Mouse (Mus musculus) heart, embryonic 13.5 days (tissue): Measurements from ENCODE around the gene Ppp3ca. TPM values are rescaled to one million over a fixed set of nuclear protein-coding genes. Genes with fewer than 3 reads are reported as not detected.
A peak's percentile ranks its signal among the peaks of the same experiment; 100 is the strongest.

ENCODE experiments used
- ATAC-seq: fragments of 200-750 bp; cut with Nextera tagmentation; 2 replicates; pipeline ENCODE4 v1.8.0; 2017; ENCODE audit warnings: moderate TSS enrichment; ENCODE audit not compliant: insufficient number of reproducible peaks, low FRiP score, low TSS enrichment; ENCODE audit errors: extremely low read depth
- H3K27ac ChIP-seq: fragments of 300-500 bp; sonication (generic); replicated peaks from 2 replicates; pipeline ENCODE4 v1.5.1; 2015; ENCODE audit warnings: moderate library complexity, mild to moderate bottlenecking, inconsistent platforms
- H3K27me3 ChIP-seq: fragments of 300-500 bp; sonication (generic); replicated peaks from 2 replicates; pipeline ENCODE4 v1.6.1; 2015; ENCODE audit warnings: mild to moderate bottlenecking, inconsistent platforms
- H3K36me3 ChIP-seq: fragments of 300-500 bp; sonication (generic); 2 replicates; pipeline ENCODE4 v1.6.1; 2015; ENCODE audit warnings: mild to moderate bottlenecking, inconsistent platforms
- H3K4me1 ChIP-seq: fragments of 300-500 bp; sonication (generic); 2 replicates; pipeline ENCODE4 v1.6.1; 2015; ENCODE audit warnings: inconsistent platforms
- H3K4me2 ChIP-seq: fragments of 300-500 bp; sonication (generic); 2 replicates; pipeline ENCODE4 v1.6.1; 2015; ENCODE audit warnings: inconsistent platforms, mild to moderate bottlenecking, moderate library complexity
- H3K4me3 ChIP-seq: fragments of 300-500 bp; sonication (generic); 2 replicates; pipeline ENCODE4 v1.5.1; 2015; ENCODE audit warnings: moderate library complexity, mild to moderate bottlenecking, inconsistent platforms
- H3K9ac ChIP-seq: fragments of 300-500 bp; sonication (generic); 2 replicates; pipeline ENCODE4 v1.6.1; 2015; ENCODE audit warnings: inconsistent platforms, mild to moderate bottlenecking, moderate library complexity
- H3K9me3 ChIP-seq: fragments of 300-500 bp; sonication (generic); 2 replicates; pipeline ENCODE4 v1.6.1; 2016; ENCODE audit warnings: inconsistent platforms
- WGBS: fragments of 180-500 bp; shearing (Covaris S2); methylation state at CpG from one replicate; pipeline ENCODE4 v1.1.7; 2015; ENCODE audit warnings: mixed read lengths; 5-methylcytosine and 5-hydroxymethylcytosine counted together
- polyA plus RNA-seq: library from polyadenylated mRNA; unstranded; fragments of >200 nt; fragmentation: Nextera tagmentation; extraction: Ambion mirVana; gene quantifications from 2 replicates; pipeline ENCODE4 v1.2.1, GENCODE M21; 2015

The Ppp3ca gene
- polyA plus RNA-seq, 1 experiment from 2014 or later = 44.2 TPM

DNA sequence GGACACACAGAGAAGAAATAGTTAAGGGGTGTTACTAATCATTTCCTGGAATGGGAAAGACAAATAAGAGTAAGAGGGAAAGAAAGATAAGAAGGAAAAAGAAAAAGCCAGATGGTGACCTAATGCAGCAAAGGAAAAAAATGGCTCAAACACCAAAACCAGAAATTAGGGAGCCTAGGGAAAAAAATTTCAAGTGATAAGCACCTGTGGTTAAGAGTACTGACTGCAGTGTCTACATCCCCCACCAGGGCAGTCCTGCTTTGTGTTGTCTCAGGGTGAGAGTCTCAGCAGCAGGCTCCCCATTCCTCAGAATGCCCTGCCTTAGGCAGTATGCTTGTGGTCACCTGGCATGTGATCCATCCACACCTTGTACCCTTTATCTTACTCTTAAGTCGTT, 99.6 kb downstream of the Ppp3ca start:
- Histone ChIP-seq H3K36me3 (no peaks in the 10 kb centered on the region), H3K4me1 (peaks cover 34% of the 10 kb centered on the region), H3K4me2 (no peak overlapping the region), H3K4me3 (no peak overlapping the region), H3K27ac (no peak overlapping the region; the same call in 1 of the 2 replicates), H3K9me3 (no peaks in the 10 kb centered on the region), H3K27me3 (no peaks in the 10 kb centered on the region), H3K9ac (no peak overlapping the region)
- ATAC-seq = no peak
- WGBS = 37% methylated on average over 1 of the region's 1 CpGs

DNA sequence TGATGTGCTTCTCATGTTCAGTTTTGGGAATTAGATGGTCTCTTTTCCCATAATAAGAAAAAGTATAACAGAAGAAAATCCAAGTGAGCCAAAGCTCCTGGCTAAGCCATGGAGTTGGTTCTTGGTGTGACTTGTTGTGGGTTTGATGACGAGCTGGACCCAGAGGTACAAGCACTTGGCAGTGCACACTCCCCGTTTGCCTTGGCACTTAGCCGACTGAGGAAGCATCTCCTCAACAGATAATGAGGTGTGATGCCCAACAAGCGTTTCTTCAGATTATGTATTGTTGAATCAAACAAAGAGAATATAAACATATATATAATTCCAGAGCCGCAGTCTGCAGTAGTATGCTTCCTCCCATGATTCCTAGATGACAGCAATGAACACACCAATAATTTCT, 101.8 kb downstream of the Ppp3ca start:
- H3K4me3 ChIP-seq = no peak overlapping the region
- 71% methylated on average over 5 of the region's 5 CpGs for WGBS
- no peaks in the 10 kb centered on the region for H3K9me3 ChIP-seq
- H3K4me2 ChIP-seq = no peak overlapping the region
- no peak for ATAC-seq
- H3K27ac ChIP-seq = no peak overlapping the region
- H3K9ac ChIP-seq = no peak overlapping the region
- H3K36me3 ChIP-seq = no peaks in the 10 kb centered on the region
- H3K4me1 ChIP-seq = peaks cover 23% of the 10 kb centered on the region
- H3K27me3 ChIP-seq = no peaks in the 10 kb centered on the region

DNA sequence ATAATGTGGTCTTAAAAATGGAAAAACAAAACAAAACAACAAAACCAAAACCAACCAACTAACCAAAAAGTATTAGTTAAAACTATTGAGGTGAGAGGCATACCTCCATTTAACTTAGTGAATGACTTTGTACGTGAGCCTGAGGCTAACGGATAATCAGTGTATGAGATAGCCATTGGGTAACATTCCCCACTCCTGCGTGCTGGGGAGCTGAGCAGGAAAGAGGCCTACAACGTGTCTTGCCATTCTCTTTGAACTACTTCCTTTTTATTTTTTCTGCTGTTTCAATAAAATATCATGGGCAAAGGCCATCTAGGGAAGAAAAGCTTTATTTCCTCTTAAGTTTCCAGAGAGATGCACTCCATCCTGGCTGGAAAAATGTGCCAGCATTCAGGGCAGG, 103.3 kb downstream of the Ppp3ca start:
- ATAC-seq = no peak
- WGBS = 71% methylated on average over 4 of the region's 4 CpGs

DNA sequence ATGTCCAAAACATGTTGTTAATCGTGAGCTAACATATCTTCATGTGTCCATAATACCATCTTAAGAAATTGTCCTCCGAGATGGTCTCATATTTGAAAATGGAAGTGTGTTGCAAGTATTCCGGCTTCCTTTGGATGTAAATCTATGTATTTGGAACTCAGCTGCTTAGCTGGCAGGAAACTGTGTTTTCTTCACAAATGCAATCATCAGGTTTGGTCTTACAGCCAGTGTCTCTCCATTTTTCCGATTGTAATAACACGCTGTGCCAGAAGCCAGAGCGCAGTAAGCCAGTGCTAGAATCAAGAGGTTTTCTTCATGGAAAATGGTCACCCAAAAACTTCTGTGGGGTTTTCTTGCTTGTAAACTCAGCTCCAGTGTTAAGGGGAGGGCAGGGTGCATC, 104.3 kb downstream of the Ppp3ca start:
- H3K27me3 ChIP-seq = no peaks in the 10 kb centered on the region
- no peak overlapping the region for H3K9ac ChIP-seq
- no peaks in the 10 kb centered on the region for H3K9me3 ChIP-seq
- peaks cover 14% of the 10 kb centered on the region for H3K4me1 ChIP-seq
- H3K27ac ChIP-seq = no peak overlapping the region
- 82% methylated on average over 6 of the region's 6 CpGs for WGBS
- no peaks in the 10 kb centered on the region for H3K36me3 ChIP-seq
- ATAC-seq = no peak
- no peak overlapping the region for H3K4me2 ChIP-seq
- no peak overlapping the region for H3K4me3 ChIP-seq

More for the DNA sequence above, 103.3 kb downstream of the Ppp3ca start:
- no peaks in the 10 kb centered on the region for H3K36me3 ChIP-seq
- no peak overlapping the region for H3K4me3 ChIP-seq
- H3K9me3 ChIP-seq = no peaks in the 10 kb centered on the region
- H3K4me2 ChIP-seq = no peak overlapping the region
- no peaks in the 10 kb centered on the region for H3K27me3 ChIP-seq
- H3K4me1 ChIP-seq = peaks cover 23% of the 10 kb centered on the region
- H3K9ac ChIP-seq = no peak overlapping the region
- H3K27ac ChIP-seq = no peak overlapping the region

DNA sequence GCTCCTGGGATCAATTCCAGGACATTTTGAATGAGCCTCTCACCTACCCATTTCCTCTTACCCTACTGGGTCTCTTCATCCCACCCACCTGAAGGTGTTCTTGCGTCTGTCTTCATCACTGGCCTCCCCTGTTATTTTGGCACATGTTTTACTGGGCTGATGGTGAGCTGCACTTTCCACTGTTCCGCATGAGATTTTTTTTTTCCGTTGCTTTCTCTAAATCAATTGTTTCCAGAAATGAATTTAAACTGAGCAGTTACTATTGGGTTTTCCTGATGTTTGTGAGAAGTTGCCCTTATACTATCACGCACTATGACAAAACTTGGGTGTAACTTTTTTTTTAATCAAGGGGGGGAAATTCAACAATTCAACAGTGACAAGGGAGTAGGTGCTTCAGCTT, 106.6 kb downstream of the Ppp3ca start:
- 78% methylated on average over 4 of the region's 4 CpGs for WGBS
- no peak for ATAC-seq
- no peaks in the 10 kb centered on the region for H3K4me1 ChIP-seq
- H3K27me3 ChIP-seq = no peaks in the 10 kb centered on the region
- H3K27ac ChIP-seq = no peak overlapping the region
- H3K4me2 ChIP-seq = no peak overlapping the region
- no peak overlapping the region for H3K9ac ChIP-seq
- H3K9me3 ChIP-seq = no peaks in the 10 kb centered on the region
- H3K36me3 ChIP-seq = no peaks in the 10 kb centered on the region
- no peak overlapping the region for H3K4me3 ChIP-seq

DNA sequence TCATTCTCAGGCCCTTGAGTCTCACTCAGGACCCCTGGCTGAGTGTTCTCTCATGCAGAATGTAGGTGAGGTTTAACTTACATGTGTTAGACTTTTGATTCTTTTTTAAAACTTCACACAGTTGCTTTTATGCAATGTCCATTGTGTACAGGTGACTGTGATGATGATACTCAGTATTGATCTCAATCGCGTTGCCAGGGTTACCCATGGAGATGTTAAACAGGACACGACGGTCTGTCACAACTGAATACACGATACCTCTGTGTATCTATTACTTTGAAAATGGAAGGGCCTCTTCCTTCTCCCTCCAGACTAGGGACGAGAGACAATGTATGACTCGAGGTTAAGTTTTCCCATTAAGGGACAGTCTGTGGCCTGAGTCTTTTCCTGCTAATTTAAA, 107.5 kb downstream of the Ppp3ca start:
- no peak for ATAC-seq
- no peak overlapping the region for H3K27ac ChIP-seq
- no peak overlapping the region for H3K4me2 ChIP-seq
- WGBS = 84% methylated on average over 7 of the region's 7 CpGs
- no peaks in the 10 kb centered on the region for H3K36me3 ChIP-seq
- no peak overlapping the region for H3K4me3 ChIP-seq
- no peaks in the 10 kb centered on the region for H3K9me3 ChIP-seq
- no peaks in the 10 kb centered on the region for H3K4me1 ChIP-seq
- H3K9ac ChIP-seq = no peak overlapping the region
- H3K27me3 ChIP-seq = no peaks in the 10 kb centered on the region

DNA sequence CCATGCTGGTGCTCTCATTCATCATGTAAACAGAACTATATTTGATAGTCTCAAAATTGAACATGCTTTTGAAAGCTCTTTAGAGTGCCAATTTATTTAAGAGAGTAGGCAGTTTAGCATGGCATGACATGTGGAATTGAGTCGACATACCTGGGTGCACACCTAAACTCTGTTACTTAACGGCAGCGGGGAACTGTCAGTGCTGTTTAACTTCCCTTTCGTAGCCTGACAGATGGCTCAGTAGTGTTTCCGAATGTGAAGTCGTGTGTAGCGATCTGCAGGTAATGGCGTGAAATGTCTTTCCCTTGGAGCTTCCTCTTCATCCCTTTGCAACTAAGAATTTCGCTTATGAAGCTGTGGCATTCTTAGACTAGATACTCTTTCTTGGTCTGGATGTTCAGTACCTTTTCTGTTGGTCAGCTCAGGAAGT, 107.9 kb downstream of the Ppp3ca start:
- 91% methylated on average over 9 of the region's 9 CpGs for WGBS
- H3K27ac ChIP-seq = no peak overlapping the region
- no peak for ATAC-seq

DNA sequence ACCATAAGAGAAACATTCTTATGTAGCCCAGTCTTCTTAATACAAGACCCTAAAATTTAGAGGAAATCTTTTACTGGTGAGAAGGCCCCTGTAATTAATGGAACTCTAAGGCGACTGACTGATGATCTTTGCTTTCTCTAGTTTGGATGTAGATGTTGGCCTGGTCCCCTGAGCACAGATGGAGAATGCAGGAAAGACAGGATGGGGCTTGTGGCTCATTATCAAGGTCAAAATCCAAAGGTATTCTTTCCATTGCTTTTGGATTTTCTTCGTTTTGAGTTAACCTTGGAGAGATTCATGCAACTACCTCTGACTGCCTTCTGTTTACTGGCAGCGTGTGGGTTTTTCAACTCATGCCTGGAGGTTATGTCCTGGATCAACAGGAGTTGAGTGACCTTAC, 110.4 kb downstream of the Ppp3ca start:
- H3K4me2 ChIP-seq = no peak overlapping the region
- H3K4me3 ChIP-seq = no peak overlapping the region

More for the DNA sequence above, 107.9 kb downstream of the Ppp3ca start:
- H3K9ac ChIP-seq = no peak overlapping the region
- no peaks in the 10 kb centered on the region for H3K36me3 ChIP-seq
- no peaks in the 10 kb centered on the region for H3K27me3 ChIP-seq
- no peak overlapping the region for H3K4me3 ChIP-seq
- H3K4me2 ChIP-seq = no peak overlapping the region
- no peaks in the 10 kb centered on the region for H3K4me1 ChIP-seq
- no peaks in the 10 kb centered on the region for H3K9me3 ChIP-seq

DNA sequence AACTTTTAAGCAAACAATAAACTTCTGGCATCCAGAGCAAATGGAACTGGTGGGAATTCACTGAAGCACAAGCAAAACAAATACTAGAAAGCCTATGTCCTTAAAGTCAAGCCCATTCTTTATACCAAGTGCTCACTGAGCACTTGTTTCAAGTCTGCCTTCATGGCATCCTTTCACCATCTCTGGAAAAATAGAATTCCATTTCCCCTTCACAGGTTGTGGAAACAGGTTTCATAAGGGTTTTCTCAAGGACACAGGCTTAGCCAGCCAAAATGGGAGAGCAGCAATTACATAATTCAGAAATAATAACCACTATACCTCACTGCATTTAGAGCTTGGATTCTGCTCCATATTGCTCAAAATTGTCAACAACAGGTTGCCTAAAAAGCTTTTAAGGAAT, 112.1 kb downstream of the Ppp3ca start:
- Histone ChIP-seq H3K4me2 (no peak overlapping the region), H3K4me1 (no peaks in the 10 kb centered on the region), H3K27me3 (no peaks in the 10 kb centered on the region), H3K36me3 (no peaks in the 10 kb centered on the region), H3K9me3 (no peaks in the 10 kb centered on the region), H3K9ac (no peak overlapping the region), H3K4me3 (no peak overlapping the region), H3K27ac (no peak overlapping the region)
- ATAC-seq = no peak

More for the DNA sequence above, 110.4 kb downstream of the Ppp3ca start:
- Histone ChIP-seq H3K27me3 (no peaks in the 10 kb centered on the region), H3K27ac (no peak overlapping the region), H3K36me3 (no peaks in the 10 kb centered on the region), H3K9me3 (no peaks in the 10 kb centered on the region), H3K9ac (no peak overlapping the region), H3K4me1 (no peaks in the 10 kb centered on the region)
- WGBS = 84% methylated on average over 3 of the region's 3 CpGs
- ATAC-seq = no peak

DNA sequence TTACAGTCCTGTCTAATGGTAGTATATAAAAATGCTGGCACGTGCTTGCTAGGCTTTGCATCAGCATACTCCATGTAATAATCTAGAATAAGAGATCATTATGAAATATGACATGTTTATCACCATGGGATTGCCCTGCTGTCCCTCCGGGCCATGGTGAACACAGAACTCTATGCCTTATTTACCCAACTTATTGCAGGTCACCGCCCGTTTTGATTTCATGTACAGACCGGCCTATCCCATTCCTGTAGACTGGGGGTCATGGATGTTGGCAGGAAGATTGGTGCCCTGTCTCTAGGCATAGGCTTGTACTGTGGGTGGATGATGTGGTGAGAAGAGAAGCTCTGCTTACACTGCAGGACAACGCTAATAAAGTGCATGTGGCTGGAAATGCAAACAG, 115.8 kb downstream of the Ppp3ca start:
- no peaks in the 10 kb centered on the region for H3K9me3 ChIP-seq
- H3K4me3 ChIP-seq = no peak overlapping the region
- WGBS = 89% methylated on average over 6 of the region's 6 CpGs
- no peaks in the 10 kb centered on the region for H3K36me3 ChIP-seq
- no peak overlapping the region for H3K27ac ChIP-seq
- no peaks in the 10 kb centered on the region for H3K27me3 ChIP-seq
- no peak for ATAC-seq
- H3K4me1 ChIP-seq = peaks cover 14% of the 10 kb centered on the region
- no peak overlapping the region for H3K9ac ChIP-seq
- H3K4me2 ChIP-seq = no peak overlapping the region

DNA sequence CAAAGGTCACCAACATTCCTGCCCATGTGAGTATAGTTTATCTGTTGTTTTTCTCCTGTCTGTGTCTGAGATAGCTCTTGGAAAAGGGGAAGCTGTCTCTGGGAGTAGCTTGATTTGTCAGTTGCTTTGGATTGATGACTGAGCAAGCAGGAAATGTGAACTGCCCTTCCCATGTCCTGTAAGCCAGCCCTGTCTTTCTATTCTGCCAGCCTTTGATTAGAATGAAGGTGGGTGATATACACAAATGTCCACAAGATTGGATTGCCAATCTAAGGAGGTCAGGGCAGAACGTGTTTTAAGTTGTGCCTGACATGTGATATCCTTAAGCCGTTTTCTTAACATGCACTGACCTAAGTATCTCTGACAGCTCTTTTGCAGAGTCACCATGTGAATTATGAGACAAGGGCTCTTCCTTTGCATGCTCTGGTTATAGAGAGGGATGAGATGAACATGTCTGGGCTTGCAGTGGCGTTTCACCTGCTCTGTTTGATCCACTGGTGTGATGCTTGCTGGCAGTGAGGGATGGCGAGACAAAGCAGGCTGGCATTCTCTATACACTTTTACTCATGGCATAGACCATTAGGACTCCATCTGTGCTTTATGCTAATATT, 120.4 kb downstream of the Ppp3ca start:
- no peak overlapping the region for H3K4me2 ChIP-seq
- no peaks in the 10 kb centered on the region for H3K36me3 ChIP-seq
- H3K4me1 ChIP-seq = peaks cover 38% of the 10 kb centered on the region
- H3K4me3 ChIP-seq = no peak overlapping the region
- peak overlapping the region; percentile 16; the same call in 1 of the 2 replicates for H3K27ac ChIP-seq
- H3K9me3 ChIP-seq = no peaks in the 10 kb centered on the region
- H3K27me3 ChIP-seq = no peaks in the 10 kb centered on the region
- no peak for ATAC-seq
- H3K9ac ChIP-seq = no peak overlapping the region
- 40% methylated on average over 4 of the region's 4 CpGs for WGBS

DNA sequence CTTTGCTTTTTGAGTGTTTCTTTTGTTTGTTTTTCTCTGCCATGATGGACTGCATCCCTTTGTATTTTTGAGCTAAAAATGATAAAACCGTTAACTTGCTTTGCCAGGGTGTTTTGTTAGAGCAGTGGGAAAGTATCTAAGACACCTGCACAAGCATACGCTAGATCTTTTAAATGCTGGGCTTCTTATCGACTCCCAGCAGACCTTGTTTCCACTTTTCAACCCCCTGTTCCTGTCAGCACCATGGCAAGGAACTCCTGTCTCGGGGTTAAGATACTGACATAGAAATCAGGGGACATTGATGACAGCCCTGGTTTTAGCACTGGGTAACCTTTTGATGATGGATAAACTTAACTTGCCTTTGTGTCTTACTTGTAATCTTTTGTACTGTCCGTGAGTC, 121.5 kb downstream of the Ppp3ca start:
- no peak overlapping the region for H3K9ac ChIP-seq
- no peak for ATAC-seq
- peaks cover 41% of the 10 kb centered on the region for H3K4me1 ChIP-seq
- no peaks in the 10 kb centered on the region for H3K9me3 ChIP-seq
- 24% methylated on average over 5 of the region's 5 CpGs for WGBS
- H3K27me3 ChIP-seq = no peaks in the 10 kb centered on the region
- 0 out of 2 replicates have a peak overlapping the region, but pooled peaks have one; percentile 16 for H3K27ac ChIP-seq
- H3K36me3 ChIP-seq = no peaks in the 10 kb centered on the region
- H3K4me2 ChIP-seq = 0 out of 2 replicates have a peak overlapping the region, but pooled peaks have one; percentile 6
- H3K4me3 ChIP-seq = no peak overlapping the region
